Mouse (Mus musculus) myocyte (in vitro differentiated cells): ENCODE data around the gene Nav3.

Source experiments
- MAX ChIP-seq: IDR thresholded peaks from one replicate; pipeline ENCODE4 v1.6.1; 2011; ENCODE audit warnings: low read depth, mild to moderate bottlenecking, control low read depth
- POLR2A ChIP-seq: IDR thresholded peaks from one replicate; pipeline ENCODE4 v1.6.1; 2011; ENCODE audit warnings: low read depth, mild to moderate bottlenecking, control low read depth, moderate library complexity; ENCODE audit not compliant: insufficient read length
- USF1 ChIP-seq: IDR thresholded peaks from one replicate; pipeline ENCODE4 v1.6.1; 2011; ENCODE audit warnings: low read depth, mild to moderate bottlenecking, control low read depth, moderate library complexity

- TF ChIP-seq USF1 (no peak), POLR2A (no peak), MAX (no peak)
Observed at GRCm38 (mm10) chr10:109887160-109887559, 568.8 kb downstream of the Nav3 start.
